In the genomic region with DNA sequence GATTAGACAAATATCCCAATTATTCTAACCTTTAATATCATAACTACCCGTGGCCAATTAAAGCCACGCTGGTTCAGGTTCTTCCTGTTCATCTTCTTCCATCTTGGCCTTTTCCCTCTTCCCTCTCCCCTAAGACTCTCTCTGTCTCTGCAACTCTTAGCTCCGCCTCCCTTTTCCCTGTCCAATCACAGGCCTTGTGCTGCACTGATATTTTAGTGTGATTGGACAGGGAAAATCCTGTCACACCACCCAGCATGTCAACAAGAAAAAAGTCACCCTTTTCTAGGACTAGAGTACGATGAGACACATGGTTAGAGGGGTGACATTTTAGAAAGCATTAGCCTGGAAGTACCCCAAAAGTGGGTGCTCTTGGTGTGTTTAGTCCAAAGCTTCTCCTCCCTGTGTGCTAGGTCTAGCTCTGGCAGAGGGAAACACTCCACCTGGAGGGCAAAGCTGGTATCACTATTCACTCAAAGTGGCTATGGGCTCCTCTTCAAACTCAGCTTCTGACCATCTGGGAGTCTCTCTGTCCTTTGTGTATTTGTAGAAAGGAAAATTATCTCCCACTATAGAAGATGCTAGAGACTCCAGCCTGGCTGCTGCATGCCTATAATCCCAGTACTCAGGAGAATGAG, we compare ENCODE assay signal across 11 mouse cellular contexts. TPM values are rescaled to one million over a fixed set of nuclear protein-coding genes. Genes with fewer than 3 reads are reported as not detected.
DNase-seq lines count a peak whose midpoint lies in the region; TF ChIP-seq lines count a peak whose summit lies in the region.
"Had no signal": no experiment of that assay in that cellular context is flagged by ENCODE, and none has a peak within 500 bp of the region (broad histone marks: within the 10 kb centered on the region; RNA-seq: fewer than 3 reads in every experiment).

No protein-coding gene starts in this region.

- DNase-seq in cerebellum, adult 2 months: no peak
- no peak for DNase-seq in cerebellum, adult 8-10 months
- DNase-seq in left cerebral cortex, adult 2 months (ENCODE audit: extremely low spot score in 1 of 2, low spot score in 2 of 2): no peak
- DNase-seq in left cerebral cortex, adult 8-10 months (ENCODE audit: low spot score in 2 of 2): no peak
- peak; percentile 51 for DNase-seq in ES-CJ7 (ENCODE audit: low read depth, low spot score)
- DNase-seq in embryonic facial prominence, embryonic 10.5 days (ENCODE audit: low spot score): peak; percentile 25
- no peak for DNase-seq in gastrocnemius, adult 8-10 months (ENCODE audit: low spot score in 2 of 2)
- no peak for DNase-seq in spleen, adult 12 weeks (ENCODE audit: low spot score)

- WGBS in cerebellum, adult 2 months: 74% methylated on average over 4 of the region's 4 CpGs
- 80% methylated on average over 4 of the region's 4 CpGs for WGBS in embryonic facial prominence, embryonic 10.5 days

- no peaks in the 10 kb centered on the region for H3K36me3 ChIP-seq in embryonic facial prominence, embryonic 10.5 days (replicated peaks)
- H3K36me3 ChIP-seq: lung, embryonic 15.5 days had no signal

- no peaks in the 10 kb centered on the region for H3K9me3 ChIP-seq in embryonic facial prominence, embryonic 10.5 days
- H3K9me3 ChIP-seq: lung, embryonic 15.5 days had no signal

- no peak overlapping the region for H3K4me3 ChIP-seq in cerebellum, adult 2 months (replicated peaks; ENCODE audit: insufficient read depth, low read depth, low read length)
- no peak overlapping the region for H3K4me3 ChIP-seq in left cerebral cortex, adult 2 months
- H3K4me3 ChIP-seq in embryonic facial prominence, embryonic 10.5 days: no peak overlapping the region
- H3K4me3 ChIP-seq: lung, embryonic 15.5 days had no signal

- TF ChIP-seq POLR2A in cerebellum, adult 2 months (IDR thresholded peaks at IDR 0.05; ENCODE audit: borderline replicate concordance, insufficient read depth, low read length): no peak

- intact Hi-C loops in left cerebral cortex, adult 2 months (cut with DNase I): no loop called here

- H3K27ac ChIP-seq in cerebellum, adult 2 months (ENCODE audit: insufficient read depth, low read length): no peak overlapping the region
- H3K27ac ChIP-seq in left cerebral cortex, adult 2 months: no peak overlapping the region
- H3K27ac ChIP-seq in embryonic facial prominence, embryonic 10.5 days (replicated peaks): no peak overlapping the region
- H3K27ac ChIP-seq: lung, embryonic 15.5 days had no signal

- no peaks in the 10 kb centered on the region for H3K4me1 ChIP-seq in cerebellum, adult 2 months (ENCODE audit: control insufficient read depth, insufficient read depth, low read length)
- H3K4me1 ChIP-seq in embryonic facial prominence, embryonic 10.5 days: peaks cover 19% of the 10 kb centered on the region
- H3K4me1 ChIP-seq: lung, embryonic 15.5 days had no signal

- no peaks in the 10 kb centered on the region for H3K27me3 ChIP-seq in cerebellum, adult 2 months (ENCODE audit: control insufficient read depth, insufficient read depth, low read length)
- H3K27me3 ChIP-seq in embryonic facial prominence, embryonic 10.5 days (replicated peaks; ENCODE audit: low read depth, poor library complexity, severe bottlenecking): no peaks in the 10 kb centered on the region
- H3K27me3 ChIP-seq: lung, embryonic 15.5 days had no signal

- peak; percentile 37; the same call in 1 of the 2 replicates for TF ChIP-seq CTCF in cerebellum, adult 2 months (IDR thresholded peaks at IDR 0.05; ENCODE audit: borderline replicate concordance, insufficient read depth, low read depth, low read length)
- peak; percentile 46 for TF ChIP-seq CTCF in left cerebral cortex, adult 2 months (IDR thresholded peaks at IDR 0.05)

RNA-seq across cellular contexts. Expression of gene Defb19, which starts 6.9 kb away (rescaled TPM):
- polyA plus RNA-seq in cerebellum, adult 2 months (2012; rRNA removed): not detected in 2 replicates
- total RNA-seq in left cerebral cortex, adult 2 months (2021): not detected
- total RNA-seq in left cerebral cortex, adult 8-10 months (2022): not detected
- not detected in 2 replicates for polyA plus RNA-seq in embryonic facial prominence, embryonic 10.5 days (2016; fragmentation: Nextera tagmentation; extraction: Ambion mirVana)
- not detected for total RNA-seq in gastrocnemius, adult 8-10 months (2022)
- total RNA-seq: heart, postnatal 14 days had no signal
- polyA plus RNA-seq: embryonic facial prominence, embryonic 14.5 days; lung, embryonic 15.5 days had no signal

RNA-seq across cellular contexts. Expression of gene Defb45, which starts 12.2 kb away (rescaled TPM):
- polyA plus RNA-seq in cerebellum, adult 2 months (2012; rRNA removed): not detected in 2 replicates
- not detected for total RNA-seq in left cerebral cortex, adult 2 months (2021)
- not detected for total RNA-seq in left cerebral cortex, adult 8-10 months (2022)
- polyA plus RNA-seq in embryonic facial prominence, embryonic 10.5 days (2016; fragmentation: Nextera tagmentation; extraction: Ambion mirVana): not detected in 2 replicates
- total RNA-seq in gastrocnemius, adult 8-10 months (2022): under 1 TPM in 1 of 4 experiments, not detected in 3; 0.94 TPM
- total RNA-seq: heart, postnatal 14 days had no signal
- polyA plus RNA-seq: embryonic facial prominence, embryonic 14.5 days; lung, embryonic 15.5 days had no signal

RNA-seq across cellular contexts. Expression of gene Defb21, which starts 14.5 kb away (rescaled TPM):
- polyA plus RNA-seq in cerebellum, adult 2 months (2012; rRNA removed): not detected in 2 replicates
- not detected for total RNA-seq in left cerebral cortex, adult 2 months (2021)
- not detected for total RNA-seq in left cerebral cortex, adult 8-10 months (2022)
- polyA plus RNA-seq in embryonic facial prominence, embryonic 10.5 days (2016; fragmentation: Nextera tagmentation; extraction: Ambion mirVana): not detected in 2 replicates
- total RNA-seq in gastrocnemius, adult 8-10 months (2022): not detected
- total RNA-seq: heart, postnatal 14 days had no signal
- polyA plus RNA-seq: embryonic facial prominence, embryonic 14.5 days; lung, embryonic 15.5 days had no signal

RNA-seq across cellular contexts. Expression of gene Defb36, which starts 17.1 kb away (rescaled TPM):
- not detected in 2 replicates for polyA plus RNA-seq in cerebellum, adult 2 months (2012; rRNA removed)
- not detected for total RNA-seq in left cerebral cortex, adult 2 months (2021)
- total RNA-seq in left cerebral cortex, adult 8-10 months (2022): not detected
- polyA plus RNA-seq in embryonic facial prominence, embryonic 10.5 days (2016; fragmentation: Nextera tagmentation; extraction: Ambion mirVana): not detected in 2 replicates
- not detected for total RNA-seq in gastrocnemius, adult 8-10 months (2022)
- total RNA-seq: heart, postnatal 14 days had no signal
- polyA plus RNA-seq: embryonic facial prominence, embryonic 14.5 days; lung, embryonic 15.5 days had no signal

RNA-seq across cellular contexts. Expression of gene Gm17416, which starts 17.9 kb away (rescaled TPM):
- not detected in 2 replicates for polyA plus RNA-seq in cerebellum, adult 2 months (2012; rRNA removed)
- not detected for total RNA-seq in left cerebral cortex, adult 2 months (2021)
- total RNA-seq in left cerebral cortex, adult 8-10 months (2022): not detected
- polyA plus RNA-seq in embryonic facial prominence, embryonic 10.5 days (2016; fragmentation: Nextera tagmentation; extraction: Ambion mirVana): not detected in 2 replicates
- not detected for total RNA-seq in gastrocnemius, adult 8-10 months (2022)
- total RNA-seq: heart, postnatal 14 days had no signal
- polyA plus RNA-seq: embryonic facial prominence, embryonic 14.5 days; lung, embryonic 15.5 days had no signal

Comparison
In these comparisons a context has a peak if more than half of its experiments do, and no peak if none do; other contexts are left out.
1. DNase-seq: peak in ES-CJ7 (single experiment) and embryonic facial prominence, embryonic 10.5 days (single experiment); none in cerebellum, adult 2 months (0 of 2), cerebellum, adult 8-10 months (single experiment), left cerebral cortex, adult 2 months (0 of 2), left cerebral cortex, adult 8-10 months (0 of 2), gastrocnemius, adult 8-10 months (0 of 2) and spleen, adult 12 weeks (single experiment).